Mouse (Mus musculus): ENCODE measurements at regions not wholly inside any gene's neighbourhood (a gene's known extent, or its start where the extent isn't known, plus 50 kb on each side); places are given as distances from the start of the nearest gene placed in this dataset.

- no peak overlapping the region for H3K9ac ChIP-seq (replicated peaks; ENCODE audit: low read depth, low read length)
- no peak for ATAC-seq (ENCODE audit: insufficient number of reproducible peaks, insufficient read depth, low FRiP score, low read depth)
- H3K36me3 ChIP-seq (ENCODE audit: control insufficient read depth, insufficient read depth, low read length) = no peaks in the 10 kb centered on the region
- H3K4me3 ChIP-seq (ENCODE audit: low read depth, low read length) = no peak overlapping the region
- H3K9me3 ChIP-seq (ENCODE audit: control insufficient read depth, low read depth, low read length) = no peaks in the 10 kb centered on the region
- H3K4me2 ChIP-seq (replicated peaks; ENCODE audit: low read depth, low read length) = no peak overlapping the region
- no peaks in the 10 kb centered on the region for H3K27me3 ChIP-seq (ENCODE audit: control insufficient read depth, insufficient read depth, low read length)
- H3K27ac ChIP-seq (ENCODE audit: low read length) = no peak overlapping the region
- no peaks in the 10 kb centered on the region for H3K4me1 ChIP-seq (ENCODE audit: control insufficient read depth, insufficient read depth, low read length)
- 37% methylated on average over 4 of the region's 4 CpGs for WGBS
Observed at GRCm38 (mm10) chr16:75291194-75291593, 294.7 kb downstream of the Lipi start.

- Histone ChIP-seq H3K27ac (ENCODE audit: low read length) (no peak overlapping the region), H3K9me3 (ENCODE audit: control insufficient read depth, low read depth, low read length) (no peaks in the 10 kb centered on the region), H3K4me3 (ENCODE audit: low read depth, low read length) (no peak overlapping the region), H3K9ac (replicated peaks; ENCODE audit: low read depth, low read length) (no peak overlapping the region), H3K36me3 (ENCODE audit: control insufficient read depth, insufficient read depth, low read length) (no peaks in the 10 kb centered on the region), H3K4me2 (replicated peaks; ENCODE audit: low read depth, low read length) (no peak overlapping the region), H3K27me3 (ENCODE audit: control insufficient read depth, insufficient read depth, low read length) (no peaks in the 10 kb centered on the region), H3K4me1 (ENCODE audit: control insufficient read depth, insufficient read depth, low read length) (no peaks in the 10 kb centered on the region)
- 81% methylated on average over 1 of the region's 1 CpGs for WGBS
- no peak for ATAC-seq (ENCODE audit: insufficient number of reproducible peaks, insufficient read depth, low FRiP score, low read depth)
Observed at GRCm38 (mm10) chr16:75287150-75287549, 298.7 kb downstream of the Lipi start.

GRCm38 (mm10) chr16:75285811-75286210 is 300.1 kb downstream of the Lipi start:
- Histone ChIP-seq H3K9me3 (ENCODE audit: control insufficient read depth, low read depth, low read length) (no peaks in the 10 kb centered on the region), H3K4me2 (replicated peaks; ENCODE audit: low read depth, low read length) (no peak overlapping the region), H3K4me1 (ENCODE audit: control insufficient read depth, insufficient read depth, low read length) (no peaks in the 10 kb centered on the region), H3K27me3 (ENCODE audit: control insufficient read depth, insufficient read depth, low read length) (no peaks in the 10 kb centered on the region), H3K36me3 (ENCODE audit: control insufficient read depth, insufficient read depth, low read length) (no peaks in the 10 kb centered on the region), H3K27ac (ENCODE audit: low read length) (no peak overlapping the region), H3K4me3 (ENCODE audit: low read depth, low read length) (no peak overlapping the region), H3K9ac (replicated peaks; ENCODE audit: low read depth, low read length) (no peak overlapping the region)
- 71% methylated on average over 2 of the region's 2 CpGs for WGBS
- ATAC-seq (ENCODE audit: insufficient number of reproducible peaks, insufficient read depth, low FRiP score, low read depth) = no peak

- H3K4me3 ChIP-seq (ENCODE audit: low read depth, low read length) = no peak overlapping the region
- H3K4me2 ChIP-seq (replicated peaks; ENCODE audit: low read depth, low read length) = no peak overlapping the region
- no peak overlapping the region for H3K27ac ChIP-seq (ENCODE audit: low read length)
- no peaks in the 10 kb centered on the region for H3K4me1 ChIP-seq (ENCODE audit: control insufficient read depth, insufficient read depth, low read length)
- H3K9ac ChIP-seq (replicated peaks; ENCODE audit: low read depth, low read length) = no peak overlapping the region
- 75% methylated on average over 6 of the region's 6 CpGs for WGBS
- H3K27me3 ChIP-seq (ENCODE audit: control insufficient read depth, insufficient read depth, low read length) = no peaks in the 10 kb centered on the region
- no peak for ATAC-seq (ENCODE audit: insufficient number of reproducible peaks, insufficient read depth, low FRiP score, low read depth)
- H3K9me3 ChIP-seq (ENCODE audit: control insufficient read depth, low read depth, low read length) = no peaks in the 10 kb centered on the region
- no peaks in the 10 kb centered on the region for H3K36me3 ChIP-seq (ENCODE audit: control insufficient read depth, insufficient read depth, low read length)
Observed at GRCm38 (mm10) chr16:75263903-75264302, 322.0 kb downstream of the Lipi start.

- H3K9ac ChIP-seq (replicated peaks; ENCODE audit: low read depth, low read length) = no peak overlapping the region
- no peaks in the 10 kb centered on the region for H3K4me1 ChIP-seq (ENCODE audit: control insufficient read depth, insufficient read depth, low read length)
- H3K4me3 ChIP-seq (ENCODE audit: low read depth, low read length) = no peak overlapping the region
- 94% methylated on average over 1 of the region's 1 CpGs for WGBS
- H3K27me3 ChIP-seq (ENCODE audit: control insufficient read depth, insufficient read depth, low read length) = no peaks in the 10 kb centered on the region
- no peak overlapping the region for H3K27ac ChIP-seq (ENCODE audit: low read length)
- no peaks in the 10 kb centered on the region for H3K36me3 ChIP-seq (ENCODE audit: control insufficient read depth, insufficient read depth, low read length)
- H3K9me3 ChIP-seq (ENCODE audit: control insufficient read depth, low read depth, low read length) = no peaks in the 10 kb centered on the region
- ATAC-seq (ENCODE audit: insufficient number of reproducible peaks, insufficient read depth, low FRiP score, low read depth) = no peak
- H3K4me2 ChIP-seq (replicated peaks; ENCODE audit: low read depth, low read length) = no peak overlapping the region
Observed at GRCm38 (mm10) chr16:75254981-75255380, 330.9 kb downstream of the Lipi start.

GRCm38 (mm10) chr16:75249170-75249569 is 336.7 kb downstream of the Lipi start:
- H3K36me3 ChIP-seq (ENCODE audit: control insufficient read depth, insufficient read depth, low read length) = no peaks in the 10 kb centered on the region
- WGBS = 44% methylated on average over 5 of the region's 5 CpGs
- H3K4me2 ChIP-seq (replicated peaks; ENCODE audit: low read depth, low read length) = no peak overlapping the region
- H3K27me3 ChIP-seq (ENCODE audit: control insufficient read depth, insufficient read depth, low read length) = no peaks in the 10 kb centered on the region
- no peak overlapping the region for H3K9ac ChIP-seq (replicated peaks; ENCODE audit: low read depth, low read length)
- no peak overlapping the region for H3K4me3 ChIP-seq (ENCODE audit: low read depth, low read length)
- no peaks in the 10 kb centered on the region for H3K9me3 ChIP-seq (ENCODE audit: control insufficient read depth, low read depth, low read length)
- no peak for ATAC-seq (ENCODE audit: insufficient number of reproducible peaks, insufficient read depth, low FRiP score, low read depth)
- no peak overlapping the region for H3K27ac ChIP-seq (ENCODE audit: low read length)
- H3K4me1 ChIP-seq (ENCODE audit: control insufficient read depth, insufficient read depth, low read length) = no peaks in the 10 kb centered on the region

GRCm38 (mm10) chr16:75240383-75240782 is 345.5 kb downstream of the Lipi start:
- Histone ChIP-seq H3K27ac (ENCODE audit: low read length) (no peak overlapping the region), H3K4me3 (ENCODE audit: low read depth, low read length) (no peak overlapping the region), H3K36me3 (ENCODE audit: control insufficient read depth, insufficient read depth, low read length) (no peaks in the 10 kb centered on the region), H3K27me3 (ENCODE audit: control insufficient read depth, insufficient read depth, low read length) (no peaks in the 10 kb centered on the region), H3K4me2 (replicated peaks; ENCODE audit: low read depth, low read length) (no peak overlapping the region), H3K9me3 (ENCODE audit: control insufficient read depth, low read depth, low read length) (no peaks in the 10 kb centered on the region), H3K4me1 (ENCODE audit: control insufficient read depth, insufficient read depth, low read length) (no peaks in the 10 kb centered on the region), H3K9ac (replicated peaks; ENCODE audit: low read depth, low read length) (no peak overlapping the region)
- ATAC-seq (ENCODE audit: insufficient number of reproducible peaks, insufficient read depth, low FRiP score, low read depth) = no peak
- 71% methylated on average over 2 of the region's 2 CpGs for WGBS

GRCm38 (mm10) chr16:75232133-75232532 is 353.7 kb downstream of the Lipi start:
- Histone ChIP-seq H3K9me3 (ENCODE audit: control insufficient read depth, low read depth, low read length) (no peaks in the 10 kb centered on the region), H3K27me3 (ENCODE audit: control insufficient read depth, insufficient read depth, low read length) (no peaks in the 10 kb centered on the region), H3K27ac (ENCODE audit: low read length) (no peak overlapping the region), H3K4me3 (ENCODE audit: low read depth, low read length) (no peak overlapping the region), H3K36me3 (ENCODE audit: control insufficient read depth, insufficient read depth, low read length) (no peaks in the 10 kb centered on the region), H3K4me2 (replicated peaks; ENCODE audit: low read depth, low read length) (no peak overlapping the region), H3K4me1 (ENCODE audit: control insufficient read depth, insufficient read depth, low read length) (no peaks in the 10 kb centered on the region), H3K9ac (replicated peaks; ENCODE audit: low read depth, low read length) (no peak overlapping the region)
- ATAC-seq (ENCODE audit: insufficient number of reproducible peaks, insufficient read depth, low FRiP score, low read depth) = no peak
- WGBS = 86% methylated on average over 1 of the region's 1 CpGs

GRCm38 (mm10) chr16:75193404-75193803 is 392.5 kb downstream of the Lipi start:
- Histone ChIP-seq H3K36me3 (ENCODE audit: control insufficient read depth, insufficient read depth, low read length) (no peaks in the 10 kb centered on the region), H3K27me3 (ENCODE audit: control insufficient read depth, insufficient read depth, low read length) (no peaks in the 10 kb centered on the region), H3K9ac (replicated peaks; ENCODE audit: low read depth, low read length) (no peak overlapping the region), H3K4me3 (ENCODE audit: low read depth, low read length) (no peak overlapping the region), H3K4me2 (replicated peaks; ENCODE audit: low read depth, low read length) (no peak overlapping the region), H3K9me3 (ENCODE audit: control insufficient read depth, low read depth, low read length) (no peaks in the 10 kb centered on the region), H3K4me1 (ENCODE audit: control insufficient read depth, insufficient read depth, low read length) (no peaks in the 10 kb centered on the region), H3K27ac (ENCODE audit: low read length) (no peak overlapping the region)
- WGBS = 78% methylated on average over 2 of the region's 2 CpGs
- ATAC-seq (ENCODE audit: insufficient number of reproducible peaks, insufficient read depth, low FRiP score, low read depth) = no peak

Data from stomach, embryonic 14.5 days (tissue).